Mouse (Mus musculus) kidney, adult 8-10 months (tissue): ENCODE measurements around the gene Acsbg2.
"Not testable (repeated sequence)": the region's sequence is repeated elsewhere in the genome, so short reads cannot be mapped to it uniquely, and the experiment has no call there.

Source experiments
- DNase-seq, 2 experiments: peaks; one replicate each; pipeline ENCODE4 v3.0.0; 2022

The Acsbg2 gene

GRCm38 (mm10) chr17:56874237-56874636 lies at the start of gene Acsbg2:
TSS of gene Acsbg2 (minus strand) at chr17:56874447.
- DNase-seq = no peak

- DNase-seq = no peak
These were observed 45.5 kb upstream of the Acsbg2 start for GRCm38 (mm10) chr17:56919725-56920124.

- DNase-seq = no peak
These were observed 42.9 kb upstream of the Acsbg2 start for GRCm38 (mm10) chr17:56917166-56917565.

- DNase-seq = no peak
These were observed 39.2 kb upstream of the Acsbg2 start for GRCm38 (mm10) chr17:56913444-56913843.

GRCm38 (mm10) chr17:56913023-56913422 lies 38.8 kb upstream of the Acsbg2 start:
- DNase-seq = no peak

- not testable (repeated sequence) for DNase-seq
These were observed 35.5 kb upstream of the Acsbg2 start for GRCm38 (mm10) chr17:56909764-56910163.

- DNase-seq = peak in 1 of 2 experiments; percentile 12
These were observed 33.6 kb upstream of the Acsbg2 start for GRCm38 (mm10) chr17:56907887-56908286.

- DNase-seq = peak; percentile 70 to 75
These were observed 32.8 kb upstream of the Acsbg2 start for GRCm38 (mm10) chr17:56907096-56907495.

GRCm38 (mm10) chr17:56906166-56906565 lies 31.9 kb upstream of the Acsbg2 start:
- DNase-seq = no peak

GRCm38 (mm10) chr17:56902698-56903097 lies 28.5 kb upstream of the Acsbg2 start:
- DNase-seq = no peak

GRCm38 (mm10) chr17:56897630-56898195 lies 23.5 kb upstream of the Acsbg2 start:
- peak; percentile 65 to 83 for DNase-seq

- no peak for DNase-seq
These were observed 22.4 kb upstream of the Acsbg2 start for GRCm38 (mm10) chr17:56896513-56897129.

GRCm38 (mm10) chr17:56895368-56895918 lies 21.2 kb upstream of the Acsbg2 start:
- peak; percentile 23 to 26 for DNase-seq

GRCm38 (mm10) chr17:56890018-56890417 lies 15.8 kb upstream of the Acsbg2 start:
- no peak for DNase-seq

GRCm38 (mm10) chr17:56888050-56888449 lies 13.8 kb upstream of the Acsbg2 start:
- DNase-seq = no peak

GRCm38 (mm10) chr17:56884809-56885208 lies 10.6 kb upstream of the Acsbg2 start:
- no peak for DNase-seq

GRCm38 (mm10) chr17:56884331-56884730 lies 10.1 kb upstream of the Acsbg2 start:
- no peak for DNase-seq

- no peak for DNase-seq
These were observed 9.4 kb upstream of the Acsbg2 start for GRCm38 (mm10) chr17:56883612-56884011.

GRCm38 (mm10) chr17:56877426-56877825 lies 3.2 kb upstream of the Acsbg2 start:
- DNase-seq = no peak

GRCm38 (mm10) chr17:56876981-56877380 lies 2.7 kb upstream of the Acsbg2 start:
- DNase-seq = no peak

GRCm38 (mm10) chr17:56876465-56876864 lies 2.2 kb upstream of the Acsbg2 start:
- DNase-seq = no peak

- no peak for DNase-seq
These were observed 847 bp upstream of the Acsbg2 start, which contains the start of gene 1700061G19Rik for GRCm38 (mm10) chr17:56874936-56875651. TSS of gene 1700061G19Rik (plus strand) at chr17:56875477.

- no peak for DNase-seq
These were observed 1.7 kb downstream of the Acsbg2 start for GRCm38 (mm10) chr17:56872512-56872911.

- DNase-seq = no peak
These were observed 2.5 kb downstream of the Acsbg2 start for GRCm38 (mm10) chr17:56871767-56872166.
